Mouse (Mus musculus): Measurements from ENCODE around the gene Olfr714.

DNA sequence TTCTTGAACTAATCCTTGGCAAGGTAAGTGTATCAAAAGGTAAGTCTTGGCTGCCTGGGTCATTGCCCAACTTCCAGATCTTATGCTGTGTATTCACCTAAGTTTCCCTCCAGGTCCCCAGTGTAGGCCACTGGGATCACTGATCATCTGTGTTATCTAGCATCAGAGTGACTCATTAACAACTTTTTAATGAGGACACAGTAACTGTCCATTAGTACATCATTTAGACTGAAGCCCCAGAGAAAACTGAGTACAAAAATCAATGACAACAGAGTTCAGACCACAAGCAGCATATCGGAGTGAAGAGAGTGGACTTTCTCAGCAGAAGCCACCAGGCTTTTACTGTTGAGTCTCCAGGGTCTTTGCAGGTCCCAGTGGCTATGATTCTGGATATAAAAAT is 39.9 kb upstream of the Olfr714 start, which contains the start of gene Olfr713:
- no peak for TF ChIP-seq GATA1 (IDR thresholded peaks at IDR 0.05; ENCODE audit: borderline replicate concordance, low read length)
- no peak for TF ChIP-seq FLI1 (IDR thresholded peaks at IDR 0.05; ENCODE audit: low read length)
